Mouse (Mus musculus): ENCODE results near the gene Cavin1. TPM values are rescaled to one million over a fixed set of nuclear protein-coding genes. Genes with fewer than 3 reads are reported as not detected.

Cavin1 gene
- total RNA-seq, 1 experiment from 2014 or later = 271 TPM

GRCm38 (mm10) chr11:100957915-100958469 is 12.7 kb downstream of the Cavin1 start:
- no peak for DNase-seq

- DNase-seq = peak; percentile 92
Observed at GRCm38 (mm10) chr11:100957244-100957643, 13.4 kb downstream of the Cavin1 start.

GRCm38 (mm10) chr11:100949540-100949939 is 21.1 kb downstream of the Cavin1 start:
- DNase-seq = no peak

GRCm38 (mm10) chr11:100948317-100948716 is 22.4 kb downstream of the Cavin1 start:
- DNase-seq = no peak

GRCm38 (mm10) chr11:100947548-100947947 is 23.1 kb downstream of the Cavin1 start:
- DNase-seq = no peak

- DNase-seq = no peak
Observed at GRCm38 (mm10) chr11:100946862-100947261, 23.8 kb downstream of the Cavin1 start.

- no peak for DNase-seq
Observed at GRCm38 (mm10) chr11:100942388-100942787, 28.3 kb downstream of the Cavin1 start.

- DNase-seq = peak; percentile 99
Observed at GRCm38 (mm10) chr11:100939512-100940151, 31.1 kb downstream of the Cavin1 start, which contains the start of gene Stat3. Stat3 (minus strand) TSS chr11:100939540.

- DNase-seq = peak; percentile 27
Observed at GRCm38 (mm10) chr11:100938711-100939511, 31.8 kb downstream of the Cavin1 start.

GRCm38 (mm10) chr11:100938112-100938511 is 32.6 kb downstream of the Cavin1 start:
- no peak for DNase-seq

GRCm38 (mm10) chr11:100937295-100937694 is 33.4 kb downstream of the Cavin1 start:
- DNase-seq = no peak

- DNase-seq = no peak
Observed at GRCm38 (mm10) chr11:100935373-100936355, 35.0 kb downstream of the Cavin1 start.

GRCm38 (mm10) chr11:100931254-100931921 is 39.3 kb downstream of the Cavin1 start:
- DNase-seq = peak; percentile 24

- no peak for DNase-seq
Observed at GRCm38 (mm10) chr11:100930611-100931010, 40.1 kb downstream of the Cavin1 start.

GRCm38 (mm10) chr11:100927386-100927785 is 43.3 kb downstream of the Cavin1 start:
- no peak for DNase-seq

GRCm38 (mm10) chr11:100924386-100924919 is 46.2 kb downstream of the Cavin1 start:
- no peak for DNase-seq

GRCm38 (mm10) chr11:100920887-100921624 is 49.6 kb downstream of the Cavin1 start:
- DNase-seq = no peak

GRCm38 (mm10) chr11:100918007-100918406 is 52.7 kb downstream of the Cavin1 start:
- no peak for DNase-seq

GRCm38 (mm10) chr11:100916432-100916971 is 54.2 kb downstream of the Cavin1 start:
- DNase-seq = no peak

- DNase-seq = no peak
Observed at GRCm38 (mm10) chr11:100915063-100915462, 55.6 kb downstream of the Cavin1 start.

All from adrenal gland, postnatal 25 days (tissue).